Mouse (Mus musculus): ENCODE results near the gene Abca4.

DNA sequence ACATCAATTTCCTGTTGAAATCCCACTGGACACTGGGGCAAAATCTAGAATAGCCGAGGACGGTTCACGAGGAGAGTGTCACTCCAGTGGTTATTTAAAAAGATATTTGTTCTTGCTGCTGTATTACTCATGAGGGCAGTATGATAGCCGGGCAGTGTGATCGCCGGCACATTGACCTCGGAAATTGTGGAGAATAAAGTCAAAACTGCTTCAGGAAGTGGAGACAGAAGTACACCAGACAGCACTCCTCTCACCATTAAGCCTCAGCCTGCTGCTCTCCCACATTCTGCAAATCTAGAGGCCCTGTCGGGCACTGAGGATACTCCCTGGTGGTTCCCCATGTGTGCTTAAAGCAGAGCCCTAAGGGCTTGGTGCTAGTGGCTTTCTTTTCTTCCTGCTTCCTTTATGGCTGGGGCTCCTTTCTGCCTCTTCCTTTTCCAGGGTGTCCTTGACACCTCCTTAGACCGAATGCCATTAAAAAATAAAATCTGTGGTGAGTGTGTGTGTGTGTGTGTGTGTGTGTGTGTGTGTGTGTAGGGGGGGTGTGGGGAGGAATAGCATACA, 74.5 kb downstream of the Abca4 start:
- TF ChIP-seq SRF (IDR thresholded peaks at IDR 0.05; ENCODE audit: control insufficient read depth, insufficient read length, low read depth) = no peak
- TF ChIP-seq POLR2A (IDR thresholded peaks at IDR 0.05; ENCODE audit: insufficient read length, low read depth) = no peak
- no peak for TF ChIP-seq USF1 (IDR thresholded peaks at IDR 0.05; ENCODE audit: low read depth)
- TF ChIP-seq MYOG (IDR thresholded peaks at IDR 0.05; ENCODE audit: control insufficient read depth in 1 of 3, insufficient read depth in 1 of 3, insufficient read length in 2 of 3, low read depth in 2 of 3) = no peak
- TF ChIP-seq CEBPB (IDR thresholded peaks at IDR 0.05; ENCODE audit: insufficient read depth, poor library complexity, severe bottlenecking) = no peak
- TF ChIP-seq TCF3 (IDR thresholded peaks at IDR 0.05; ENCODE audit: insufficient read length, low read depth) = no peak
- no peak for TF ChIP-seq E2F4 (IDR thresholded peaks at IDR 0.05; ENCODE audit: insufficient read depth)
- no peak for TF ChIP-seq MYOD1 (IDR thresholded peaks at IDR 0.05; ENCODE audit: control insufficient read depth in 1 of 3, insufficient read length in 2 of 3, low read depth in 2 of 3)
- no peak for TF ChIP-seq TCF12 (IDR thresholded peaks at IDR 0.05; ENCODE audit: insufficient read depth, poor library complexity, severe bottlenecking)
- no peak for TF ChIP-seq MAX (IDR thresholded peaks at IDR 0.05; ENCODE audit: low read depth)
- no peak for TF ChIP-seq POLR2AphosphoS2 (IDR thresholded peaks at IDR 0.05; ENCODE audit: insufficient read length, low read depth)

Data from myocyte (in vitro differentiated cells).